Mouse (Mus musculus) heart, postnatal 10 days (tissue): ENCODE results near the gene Spin2c. TPM values are rescaled to one million over a fixed set of nuclear protein-coding genes. Genes with fewer than 3 reads are reported as not detected.

Experiments used
- DNase-seq, 2 experiments: peaks; one replicate each; pipeline ENCODE4 v3.0.0; 2021
- intact Hi-C: fragments of 180-260 bp; cut with DNase I; formaldehyde crosslinking; loops from one replicate; pipeline ENCODE4 v1.15.1; 2025
- total RNA-seq, 2 experiments: library from RNA; stranded (reverse); gene quantifications; 2 replicates each; pipeline ENCODE4 v1.2.3; 2021

Spin2c gene
- total RNA-seq, result under 1 TPM; 0.53 to 0.72 TPM

GRCm38 (mm10) chrX:153831951-153832561 lies at the start of gene Spin2c:
Gene Spin2c, plus strand, starts transcription at chrX:153832225.
- intact Hi-C loops, result no loop called here
- peak; percentile 19 to 41 for DNase-seq

GRCm38 (mm10) chrX:153832606-153833005 lies 581 bp downstream of the Spin2c start:
- intact Hi-C loops, result no loop called here
- no peak for DNase-seq

Other genes starting within 250 kb of the Spin2c start
- gene Kctd12b, start 135.8 kb upstream of the Spin2c start, total RNA-seq, result 10 to 100 TPM; 21.1 to 32.9 TPM
- 10 to 100 TPM; 31.4 to 36.6 TPM for gene Nbdy, start 108.6 kb upstream of the Spin2c start, total RNA-seq
- not detected for gene Samt1, start 180.4 kb downstream of the Spin2c start, total RNA-seq
- gene 4921511M17Rik, start 201.6 kb downstream of the Spin2c start, total RNA-seq, result not detected
- not detected for gene Gm10057, start 222.8 kb downstream of the Spin2c start, total RNA-seq